Mouse (Mus musculus) cerebellum, postnatal 4 days (tissue): ENCODE measurements around the gene Ddr2.
"Not testable (repeated sequence)": the region's sequence is repeated elsewhere in the genome, so short reads cannot be mapped to it uniquely, and the experiment has no call there.

Source experiments
- DNase-seq, 2 experiments: peaks; one replicate each; pipeline ENCODE4 v3.0.0; 2022; ENCODE audit warnings: low spot score in 2 of 2, mixed read lengths in 1 of 2

The Ddr2 gene

DNA sequence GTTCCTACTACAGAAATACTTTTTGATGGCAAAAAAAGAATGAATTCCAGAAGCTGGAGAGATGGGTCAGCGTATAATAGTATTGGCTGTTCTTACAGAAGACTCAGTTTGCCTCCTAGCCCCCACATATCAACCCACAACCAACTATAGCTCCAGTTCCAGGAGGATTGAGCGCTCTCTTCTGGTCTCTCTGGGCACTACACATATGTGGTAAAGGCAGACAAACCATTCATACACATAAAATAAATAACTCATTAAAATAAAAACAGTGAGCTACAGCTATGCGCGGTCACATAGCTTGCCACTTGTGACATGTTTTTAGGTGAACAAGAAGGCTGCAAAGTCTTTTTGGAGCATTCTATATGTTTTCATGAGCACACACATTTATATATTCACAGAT lies 71.2 kb downstream of the Ddr2 start:
- DNase-seq, result no peak

- DNase-seq, result no peak
Observed at GRCm38 (mm10) chr1:170035575-170035974, 75.0 kb downstream of the Ddr2 start.

- no peak for DNase-seq
Observed at GRCm38 (mm10) chr1:170034961-170035360, 75.6 kb downstream of the Ddr2 start.

- DNase-seq, result no peak
Observed at GRCm38 (mm10) chr1:170031656-170032055, 78.9 kb downstream of the Ddr2 start.

- no peak for DNase-seq
Observed at GRCm38 (mm10) chr1:170014784-170015183, 95.8 kb downstream of the Ddr2 start.

DNA sequence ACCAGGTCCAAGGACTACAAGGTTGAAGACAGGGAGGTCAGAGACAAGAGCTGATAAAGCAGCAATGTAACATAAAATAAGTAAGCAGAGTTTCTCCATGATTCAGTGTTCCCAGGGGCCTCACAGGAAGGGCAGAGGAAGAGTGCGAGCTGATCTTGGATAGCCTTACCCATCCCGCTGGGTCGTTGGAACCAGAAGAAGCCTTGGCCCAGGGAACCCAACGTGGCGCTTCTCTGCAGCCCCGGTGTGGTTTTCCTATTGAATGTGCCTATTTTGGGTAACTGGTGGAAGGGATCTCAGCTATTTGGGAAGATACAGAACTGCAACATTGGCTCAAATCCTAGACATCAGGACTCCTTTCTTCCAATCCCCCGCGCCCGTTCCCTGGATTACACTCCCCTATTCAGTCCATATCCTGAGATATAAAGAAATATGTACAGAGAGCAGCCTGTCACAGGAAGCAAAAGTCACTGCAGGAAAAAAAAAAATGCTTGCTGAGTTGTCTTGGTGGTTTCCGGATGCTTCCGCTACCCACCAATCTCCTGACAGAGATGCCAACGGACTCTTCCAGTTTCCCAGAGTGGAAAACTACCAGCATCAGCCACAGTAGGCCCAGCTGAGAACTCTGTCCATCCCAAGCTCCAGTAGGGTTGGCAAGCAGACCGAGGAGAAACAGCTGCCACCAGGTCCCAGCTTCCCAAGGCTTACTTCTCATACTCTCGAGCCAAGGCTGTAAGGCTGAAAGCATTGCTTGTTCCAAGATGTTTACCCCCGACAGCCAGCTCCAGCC lies 99.7 kb downstream of the Ddr2 start:
- DNase-seq, result peak in 1 of 2 experiments; percentile 4

GRCm38 (mm10) chr1:170009296-170009695 lies 101.3 kb downstream of the Ddr2 start:
- no peak for DNase-seq

- no peak for DNase-seq
Observed at GRCm38 (mm10) chr1:170008432-170009220, 101.9 kb downstream of the Ddr2 start.

DNA sequence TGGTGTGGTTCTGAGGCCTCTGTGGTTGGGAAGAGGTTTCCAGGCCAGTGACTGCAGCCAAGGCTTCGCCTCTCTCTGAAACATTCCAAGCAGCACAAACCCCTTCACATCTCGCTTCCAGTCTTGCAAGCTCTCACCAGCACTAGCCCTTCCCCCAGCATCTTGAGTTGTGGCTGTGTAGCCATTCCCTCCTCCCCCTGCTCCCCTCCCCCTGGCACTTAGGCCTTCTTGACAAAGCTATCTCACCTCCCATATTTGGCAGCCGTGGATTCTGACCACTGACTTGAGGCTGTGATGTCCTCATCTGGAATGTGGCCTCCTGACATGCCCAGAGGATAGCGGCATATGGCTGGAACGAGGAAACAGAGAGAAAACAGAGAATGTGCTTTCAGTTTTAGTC lies 104.0 kb downstream of the Ddr2 start:
- no peak for DNase-seq

GRCm38 (mm10) chr1:170005297-170005696 lies 105.3 kb downstream of the Ddr2 start:
- DNase-seq, result no peak

- not testable (repeated sequence) for DNase-seq
Observed at GRCm38 (mm10) chr1:169993901-169994300, 116.7 kb downstream of the Ddr2 start.

- no peak for DNase-seq
Observed at GRCm38 (mm10) chr1:169986166-169986565, 124.4 kb downstream of the Ddr2 start.

- no peak for DNase-seq
Observed at GRCm38 (mm10) chr1:169977621-169978020, 132.9 kb downstream of the Ddr2 start.

DNA sequence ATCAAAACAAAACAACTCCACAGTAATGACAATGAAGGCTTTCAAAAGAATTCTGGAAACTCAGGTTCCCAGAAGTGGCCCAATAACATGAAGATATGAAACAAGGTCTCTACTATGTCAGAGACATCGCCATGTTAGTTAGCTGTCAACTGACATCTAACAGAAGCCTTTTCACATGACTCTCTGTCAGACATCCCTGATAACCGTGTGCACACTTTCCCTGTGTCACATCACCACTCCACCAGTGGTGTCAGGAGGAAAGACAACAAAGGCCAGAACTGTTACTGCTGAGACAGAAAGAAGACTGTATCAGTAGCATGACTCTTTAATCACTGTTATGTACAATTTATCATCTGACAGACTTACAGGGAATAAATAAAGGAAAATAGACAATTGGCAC lies 138.6 kb downstream of the Ddr2 start:
- no peak for DNase-seq

- no peak for DNase-seq
Observed at GRCm38 (mm10) chr1:169970936-169971335, 139.6 kb downstream of the Ddr2 start.

DNA sequence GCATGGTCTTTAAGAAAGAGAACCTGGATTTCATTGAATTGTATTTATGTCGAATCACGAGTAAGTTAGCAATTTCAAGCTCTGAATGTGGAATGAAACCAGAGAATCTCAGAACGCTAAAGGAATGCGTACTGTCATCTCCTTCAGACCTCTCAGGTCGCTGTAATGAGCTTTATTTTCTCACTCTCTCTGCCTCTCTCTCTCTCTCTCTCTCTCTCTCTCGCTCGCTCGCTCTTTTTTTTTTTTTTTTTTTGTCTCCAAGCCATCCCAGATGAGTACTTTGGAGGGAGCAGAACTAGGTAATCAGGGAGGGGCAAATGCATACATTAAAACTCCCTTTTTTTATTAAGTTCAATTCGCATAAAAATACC lies 141.1 kb downstream of the Ddr2 start:
- no peak for DNase-seq

DNA sequence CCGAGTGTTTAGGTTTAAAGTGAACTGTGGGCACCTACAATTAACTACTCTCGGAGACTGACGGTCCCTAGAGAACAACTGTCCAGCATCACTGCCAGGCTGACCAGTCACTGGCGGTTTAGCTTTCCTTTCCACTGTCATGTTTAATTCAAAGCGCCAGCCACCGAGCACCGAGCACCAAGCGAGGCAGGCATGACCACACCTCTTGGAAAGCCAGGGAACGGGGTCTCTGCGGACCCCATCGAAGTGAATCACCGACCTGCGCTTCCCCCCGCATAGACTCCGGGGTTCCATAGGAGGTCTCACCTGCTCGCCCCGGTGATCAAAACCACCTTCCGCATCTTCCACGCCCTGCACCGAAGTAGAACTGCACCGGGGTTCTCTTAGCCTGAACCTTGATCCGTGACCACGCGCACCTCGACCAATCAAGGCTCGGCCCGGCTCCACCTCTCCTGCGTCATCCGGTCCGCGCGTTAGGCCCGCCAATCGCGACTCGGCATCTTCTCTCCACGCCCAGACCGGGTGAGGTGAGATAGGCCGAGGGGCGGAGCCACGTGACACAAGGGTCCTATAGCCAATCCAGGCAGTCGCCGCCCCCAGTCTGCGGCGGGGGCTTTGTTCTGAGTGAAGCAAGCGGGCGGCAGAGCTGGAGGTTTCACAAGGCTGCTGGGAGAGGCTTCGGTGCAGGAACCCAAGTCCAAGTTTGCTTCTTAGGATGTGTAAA lies 141.6 kb downstream of the Ddr2 start, which contains the start of gene Hsd17b7:
Hsd17b7 (minus strand) TSS at position 450 of the 724 bp plus-strand sequence.
- DNase-seq, result peak; percentile 94 to 97

- no peak for DNase-seq
Observed at GRCm38 (mm10) chr1:169953106-169953505, 157.5 kb downstream of the Ddr2 start.

GRCm38 (mm10) chr1:169952636-169953035 lies 157.9 kb downstream of the Ddr2 start:
- DNase-seq, result no peak

GRCm38 (mm10) chr1:169951561-169951960 lies 159.0 kb downstream of the Ddr2 start:
- no peak for DNase-seq

DNA sequence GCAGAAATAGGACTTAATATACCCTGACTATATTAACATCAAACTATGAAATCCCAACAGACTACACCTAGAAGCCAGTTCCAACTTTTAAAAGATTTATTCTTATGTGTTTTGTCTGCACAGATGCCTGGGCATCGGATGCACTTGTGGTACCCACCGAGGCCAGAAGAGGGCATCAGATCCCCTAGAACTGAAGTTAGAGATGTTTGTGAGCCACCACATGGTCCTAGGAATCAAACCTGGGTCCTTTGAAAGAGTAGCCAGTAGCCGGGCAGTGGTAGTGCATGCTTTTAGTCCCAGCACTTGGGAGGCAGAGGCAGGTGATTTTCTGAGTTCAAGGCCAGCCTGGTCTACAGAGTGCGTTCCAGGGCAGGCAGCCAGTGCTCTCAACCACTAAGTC lies 159.9 kb downstream of the Ddr2 start:
- no peak for DNase-seq

DNA sequence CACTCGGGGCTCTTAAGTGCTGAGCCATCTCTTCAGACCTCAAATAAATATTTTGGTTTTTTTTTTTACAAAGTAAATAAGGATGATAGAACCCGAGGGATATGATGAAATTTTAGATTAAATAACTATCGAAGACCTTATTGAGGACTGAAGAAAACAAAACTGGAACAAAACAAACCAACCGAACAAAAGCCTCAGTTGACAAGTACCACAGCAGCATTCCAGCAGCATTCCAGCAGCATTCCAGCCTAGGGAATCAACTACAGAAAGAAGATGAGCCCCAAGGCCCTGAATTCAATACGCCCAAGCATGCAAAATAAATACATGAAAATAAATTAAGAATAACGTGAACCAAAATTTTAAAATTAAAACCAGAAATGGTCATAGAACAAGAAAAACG lies 160.6 kb downstream of the Ddr2 start:
- no peak for DNase-seq
